Mouse (Mus musculus) hindlimb bud, embryonic 11.5 days (tissue): ENCODE results near the gene Triobp.
A peak's percentile ranks its signal among the peaks of the same experiment; 100 is the strongest.
"Not testable (repeated sequence)": the region's sequence is repeated elsewhere in the genome, so short reads cannot be mapped to it uniquely, and the experiment has no call there.

Experiments
- DNase-seq: peaks from one replicate; pipeline ENCODE4 v3.0.0-alpha.2; 2012; ENCODE audit warnings: low read depth, low spot score; ENCODE audit errors: extremely low spot score

Gene Triobp

DNA sequence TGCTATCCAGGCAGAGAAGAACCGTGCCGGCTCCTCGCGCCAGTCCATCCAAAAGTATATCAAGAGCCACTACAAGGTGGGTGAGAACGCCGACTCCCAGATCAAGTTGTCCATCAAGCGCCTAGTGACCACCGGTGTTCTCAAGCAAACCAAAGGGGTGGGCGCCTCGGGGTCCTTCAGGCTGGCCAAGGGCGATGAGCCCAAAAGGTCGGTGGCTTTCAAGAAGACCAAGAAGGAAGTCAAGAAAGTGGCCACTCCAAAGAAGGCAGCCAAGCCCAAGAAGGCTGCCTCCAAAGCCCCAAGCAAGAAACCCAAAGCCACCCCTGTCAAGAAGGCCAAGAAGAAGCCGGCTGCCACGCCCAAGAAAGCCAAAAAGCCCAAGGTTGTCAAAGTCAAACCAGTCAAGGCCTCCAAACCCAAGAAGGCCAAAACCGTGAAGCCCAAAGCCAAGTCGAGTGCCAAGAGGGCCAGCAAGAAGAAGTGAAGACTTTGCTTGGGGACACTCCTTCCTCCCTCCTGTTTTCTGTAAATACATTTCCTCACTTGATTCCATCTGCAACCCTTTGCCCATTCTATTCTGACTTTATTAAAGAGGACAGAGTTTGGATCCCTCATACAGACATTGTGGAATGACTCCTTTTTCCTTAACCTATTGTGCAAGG lies 81.4 kb downstream of the Triobp start:
- no peak for DNase-seq

DNA sequence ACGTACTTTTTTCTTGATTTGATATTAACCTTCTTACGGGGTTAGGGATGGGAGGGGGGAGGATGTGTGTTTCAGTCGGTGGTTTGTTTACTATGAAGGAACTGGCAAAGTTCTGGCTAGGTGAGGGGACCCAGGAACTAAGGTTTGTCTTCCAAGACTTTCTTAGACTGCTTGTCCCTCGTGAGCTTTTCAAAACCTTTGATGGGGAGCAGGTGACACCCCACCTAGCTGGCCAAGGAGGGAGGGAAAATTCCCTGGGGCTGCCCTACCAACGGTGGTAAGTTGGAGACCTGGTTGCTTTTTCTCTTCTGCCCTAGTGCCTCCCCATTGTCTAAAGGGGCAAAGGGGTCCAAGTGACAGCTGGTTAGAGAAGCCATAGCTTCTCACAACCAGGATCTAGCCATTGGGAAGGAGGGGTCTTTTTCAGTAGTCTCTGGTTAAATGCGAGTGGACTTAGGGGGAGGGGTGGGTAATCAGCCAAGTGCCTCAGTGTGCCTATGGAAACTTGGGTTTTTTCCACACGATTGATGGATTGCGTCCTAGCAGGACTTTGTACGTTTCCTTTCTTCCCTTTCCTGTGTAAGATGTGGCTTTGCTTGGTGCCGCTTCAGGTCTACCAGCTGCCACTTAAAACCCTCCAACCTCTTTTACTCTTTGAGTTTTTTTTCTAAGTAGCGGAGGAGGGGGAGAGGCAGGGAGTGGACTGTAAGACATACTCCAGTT lies 82.2 kb downstream of the Triobp start:
- no peak for DNase-seq

DNA sequence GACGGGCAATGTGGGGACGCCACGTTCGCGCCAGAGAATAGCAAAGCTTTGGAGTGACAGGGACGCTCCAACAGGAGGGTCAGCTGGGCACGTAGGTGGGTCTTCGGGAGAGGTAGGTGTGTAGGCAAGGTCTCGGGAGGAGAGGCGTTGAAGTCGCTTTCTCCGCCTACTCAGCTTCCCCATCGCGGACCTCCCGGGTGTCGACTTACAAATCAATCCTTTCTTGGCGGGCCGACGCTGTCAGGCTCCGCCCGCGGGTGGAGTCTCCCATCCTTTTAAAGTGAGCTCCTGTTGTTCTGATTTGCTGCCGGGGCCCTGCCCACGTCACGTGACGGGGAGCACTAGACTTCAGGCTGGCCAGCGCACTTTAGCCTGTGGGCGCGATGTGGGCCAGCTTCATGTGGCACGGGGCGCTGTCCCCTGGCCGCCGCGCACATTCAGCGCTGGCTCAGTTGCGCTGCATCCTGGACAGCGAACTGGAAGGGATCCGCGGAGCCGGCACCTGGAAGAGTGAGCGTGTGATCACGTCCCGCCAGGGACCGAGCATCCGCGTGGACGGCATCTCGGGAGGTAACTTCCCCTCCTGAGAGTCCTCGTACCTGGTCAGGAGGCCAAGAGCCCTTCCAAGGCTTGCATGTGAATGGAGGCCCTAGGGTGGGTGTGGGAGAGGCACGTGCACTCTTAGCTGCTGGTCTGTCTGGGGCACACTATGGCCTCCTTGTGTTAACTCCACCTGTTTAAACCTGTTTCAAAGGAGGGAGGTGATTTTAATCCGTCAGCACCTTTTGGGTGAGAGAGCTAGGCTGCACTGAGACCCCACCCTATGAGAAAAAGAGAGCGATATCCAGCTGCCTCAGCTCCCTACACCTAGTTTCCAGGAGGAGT lies 83.3 kb downstream of the Triobp start:
- peak; percentile 77 for DNase-seq

DNA sequence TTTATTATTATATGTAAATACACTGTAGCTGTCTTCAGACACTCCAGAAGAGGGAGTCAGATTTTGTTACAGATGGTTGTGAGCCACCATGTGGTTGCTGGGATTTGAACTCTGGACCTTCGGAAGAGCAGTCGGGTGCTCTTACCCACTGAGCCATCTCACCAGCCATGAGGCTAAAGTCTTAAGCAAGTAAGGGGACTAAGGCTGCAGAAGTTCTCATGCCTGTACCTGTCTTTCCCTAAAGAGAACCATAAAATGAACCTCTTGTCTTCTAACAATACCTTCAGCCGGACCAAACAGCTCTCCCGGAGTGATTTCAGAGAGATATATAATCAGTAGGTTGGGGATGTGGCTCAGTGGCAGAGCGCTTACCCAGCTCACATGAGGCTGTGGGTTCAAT lies 84.4 kb downstream of the Triobp start:
- not testable (repeated sequence) for DNase-seq

DNA sequence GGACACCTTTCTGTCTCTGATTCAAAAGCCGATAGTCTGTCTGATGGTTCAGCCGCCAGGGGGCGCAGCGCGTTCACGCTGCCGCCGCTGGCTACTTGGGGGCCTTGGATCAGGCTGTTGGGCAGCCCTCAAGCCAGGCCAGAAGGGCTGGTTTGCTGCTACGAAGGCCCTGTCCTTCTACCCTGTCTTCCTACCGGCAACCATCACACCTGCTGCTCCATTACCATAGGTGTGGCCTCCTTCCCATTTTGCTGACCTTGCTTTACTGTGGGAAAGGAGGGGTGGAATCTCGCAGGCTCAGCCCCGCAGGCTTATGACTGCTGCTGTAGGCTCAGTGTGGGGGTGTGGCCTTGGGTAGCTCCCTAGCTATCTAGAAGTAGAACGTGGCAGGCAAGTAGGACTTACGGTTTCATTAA lies 90.4 kb downstream of the Triobp start:
- no peak for DNase-seq

DNA sequence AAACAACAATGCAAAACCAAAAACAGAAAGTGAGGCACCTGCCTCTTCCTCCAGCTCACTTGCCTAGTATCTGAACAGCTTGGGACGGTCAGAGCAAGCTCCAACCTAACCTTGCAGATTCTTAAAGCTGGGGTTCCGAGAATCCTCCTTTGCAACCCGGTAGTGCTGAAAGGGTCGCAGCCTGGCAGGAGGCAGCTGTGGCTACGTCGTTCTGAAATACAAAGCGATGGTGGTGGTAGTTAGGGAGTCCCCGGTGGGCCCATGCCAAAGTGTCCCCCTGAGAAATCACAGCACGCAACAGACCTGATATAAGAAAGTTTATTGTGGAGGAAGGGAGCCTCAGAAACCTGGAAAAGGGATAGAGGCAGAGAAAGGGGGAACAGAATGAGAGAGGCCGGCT lies 90.8 kb downstream of the Triobp start:
- no peak for DNase-seq

DNA sequence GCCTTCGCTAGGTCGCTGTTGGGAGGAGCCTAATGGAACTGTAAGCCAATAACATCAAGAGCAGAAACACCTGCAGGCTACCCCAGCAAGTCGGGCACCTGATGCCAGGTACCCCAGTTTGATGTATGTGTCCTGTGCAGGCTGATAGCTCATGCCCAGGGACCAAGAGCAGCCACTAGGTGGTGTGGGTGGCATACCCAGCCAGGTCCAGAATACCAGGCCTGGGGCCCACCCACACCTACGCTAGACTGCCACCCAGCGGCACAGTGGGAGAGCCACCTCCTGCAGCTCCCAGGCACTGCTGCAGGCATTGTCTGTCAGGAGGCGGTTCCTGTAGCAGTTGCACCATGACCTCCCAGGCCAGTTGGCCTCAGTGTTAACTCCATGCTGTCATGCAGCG lies 91.3 kb downstream of the Triobp start:
- no peak for DNase-seq

DNA sequence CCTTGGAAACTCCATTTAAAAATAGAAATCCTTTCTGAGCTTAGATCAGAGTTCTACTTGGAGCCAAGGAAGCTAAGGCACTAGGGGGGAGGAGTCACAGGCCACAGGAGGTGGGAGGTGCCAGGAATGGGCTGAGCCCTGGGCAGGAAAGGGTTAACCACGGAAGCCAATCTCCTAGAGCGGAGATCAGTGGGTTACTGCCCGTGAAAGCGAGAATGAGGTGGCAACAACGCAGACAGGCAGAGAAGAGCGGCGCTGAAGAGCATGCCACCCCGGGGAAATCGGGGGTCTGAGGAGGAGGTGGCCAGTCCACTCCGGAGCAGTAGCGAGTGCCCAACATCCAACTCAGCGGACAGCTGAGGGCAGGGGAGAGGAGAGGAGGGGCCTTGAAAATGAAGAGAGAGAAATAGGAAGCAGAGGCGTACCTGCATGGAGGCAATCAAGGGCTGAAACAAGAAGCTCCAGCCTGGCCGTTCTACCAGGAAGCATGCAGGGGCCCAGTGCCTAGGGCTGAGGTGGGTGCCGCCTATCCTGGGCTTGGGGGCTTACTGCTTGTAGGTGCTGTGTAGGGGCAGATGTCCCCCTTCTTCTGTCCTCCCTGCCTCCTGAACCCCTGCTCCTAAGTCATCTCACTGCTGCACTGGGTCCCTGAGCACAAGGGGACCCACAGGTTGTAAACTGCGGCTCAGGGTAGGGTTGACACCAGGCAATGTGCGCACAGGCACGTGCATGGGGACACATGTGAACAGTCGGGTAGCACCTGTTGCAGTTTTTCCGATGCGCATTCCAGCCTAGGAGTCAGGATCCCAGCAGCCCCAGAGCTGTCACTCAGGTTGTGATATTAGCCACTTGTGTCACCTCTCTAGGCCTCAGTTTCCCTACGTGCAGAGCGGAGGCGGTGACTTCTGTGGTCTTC lies 93.2 kb downstream of the Triobp start:
- DNase-seq = no peak

DNA sequence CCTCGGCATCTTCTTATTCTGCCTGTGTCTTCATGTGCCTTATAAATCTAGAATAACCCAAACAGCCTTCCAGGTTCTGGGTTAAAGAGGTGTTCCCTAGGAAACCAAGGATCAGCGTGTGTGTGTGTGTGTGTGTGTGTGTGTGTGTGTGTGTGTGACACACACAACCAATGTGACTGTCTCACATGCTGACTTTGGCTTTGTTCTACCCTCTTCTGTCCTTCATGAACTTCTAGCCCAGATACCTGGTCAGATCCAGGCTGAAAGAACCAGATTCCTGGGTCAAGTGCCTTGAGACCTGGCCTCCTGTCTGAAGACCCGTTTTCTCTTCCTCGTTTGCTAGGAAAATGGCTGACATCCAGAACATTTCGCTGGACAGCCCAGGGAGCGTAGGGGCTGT lies 94.1 kb downstream of the Triobp start, which contains the start of gene Galr3:
Gene Galr3 (plus strand): TSS at position 301 of the 400 bp plus-strand sequence.
- DNase-seq = no peak

DNA sequence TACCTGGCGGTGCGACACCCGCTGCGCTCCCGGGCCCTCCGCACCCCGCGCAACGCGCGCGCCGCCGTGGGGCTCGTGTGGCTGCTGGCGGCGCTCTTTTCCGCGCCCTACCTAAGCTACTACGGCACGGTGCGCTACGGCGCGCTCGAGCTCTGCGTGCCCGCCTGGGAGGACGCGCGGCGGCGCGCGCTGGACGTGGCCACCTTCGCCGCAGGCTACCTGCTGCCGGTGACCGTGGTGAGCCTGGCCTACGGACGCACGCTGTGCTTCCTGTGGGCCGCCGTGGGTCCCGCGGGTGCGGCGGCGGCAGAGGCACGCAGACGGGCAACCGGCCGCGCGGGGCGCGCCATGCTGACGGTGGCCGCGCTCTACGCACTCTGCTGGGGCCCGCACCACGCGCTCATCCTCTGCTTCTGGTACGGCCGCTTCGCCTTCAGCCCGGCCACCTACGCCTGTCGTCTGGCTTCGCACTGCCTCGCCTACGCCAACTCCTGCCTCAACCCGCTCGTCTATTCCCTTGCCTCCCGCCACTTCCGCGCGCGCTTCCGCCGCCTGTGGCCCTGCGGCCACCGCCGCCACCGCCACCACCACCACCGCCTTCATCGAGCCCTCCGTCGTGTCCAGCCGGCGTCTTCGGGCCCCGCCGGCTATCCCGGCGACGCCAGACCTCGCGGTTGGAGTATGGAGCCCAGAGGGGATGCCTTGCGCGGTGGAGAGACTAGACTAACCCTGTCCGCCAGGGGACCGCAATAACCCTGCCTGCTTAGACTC lies 95.4 kb downstream of the Triobp start:
- no peak for DNase-seq

DNA sequence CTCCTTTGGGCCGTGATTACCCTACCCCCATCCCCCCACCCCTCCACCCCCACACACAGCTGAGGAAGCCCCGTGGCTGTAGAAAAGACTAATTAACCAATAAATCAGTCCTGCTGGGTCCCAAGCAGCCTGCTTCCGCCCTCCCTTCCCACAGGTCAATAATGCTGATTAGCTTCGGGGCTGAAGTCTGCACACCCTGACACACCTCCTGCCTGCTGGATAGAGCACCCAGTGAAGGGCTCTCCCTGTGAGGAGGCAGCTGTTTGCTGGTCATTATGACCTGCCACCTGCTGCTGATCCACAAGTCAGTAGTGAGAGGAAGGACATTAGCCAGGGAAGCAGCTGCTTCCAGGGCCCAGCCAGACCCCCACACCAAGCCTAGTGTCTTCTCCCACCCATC lies 97.3 kb downstream of the Triobp start:
- no peak for DNase-seq

DNA sequence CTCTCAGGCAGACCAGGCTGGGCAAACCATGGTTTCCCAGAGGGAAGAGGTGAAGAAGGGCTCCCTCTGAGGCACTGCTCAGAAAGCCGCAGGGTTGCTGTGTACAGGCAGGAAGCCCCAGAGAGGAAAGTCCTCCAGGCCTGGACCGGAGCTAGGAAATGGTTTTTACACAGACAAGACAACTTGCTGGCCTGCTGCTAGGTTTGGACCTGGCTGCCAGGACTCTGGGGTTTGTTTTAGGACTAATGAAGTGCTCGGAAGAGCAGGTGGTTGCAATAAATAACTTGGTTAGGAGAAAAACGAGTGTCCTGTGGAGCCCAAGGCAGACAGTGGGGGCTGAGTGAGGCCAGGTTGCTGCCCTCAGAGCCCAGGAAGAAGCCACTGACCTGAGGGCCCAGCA lies 100.7 kb downstream of the Triobp start:
- no peak for DNase-seq

DNA sequence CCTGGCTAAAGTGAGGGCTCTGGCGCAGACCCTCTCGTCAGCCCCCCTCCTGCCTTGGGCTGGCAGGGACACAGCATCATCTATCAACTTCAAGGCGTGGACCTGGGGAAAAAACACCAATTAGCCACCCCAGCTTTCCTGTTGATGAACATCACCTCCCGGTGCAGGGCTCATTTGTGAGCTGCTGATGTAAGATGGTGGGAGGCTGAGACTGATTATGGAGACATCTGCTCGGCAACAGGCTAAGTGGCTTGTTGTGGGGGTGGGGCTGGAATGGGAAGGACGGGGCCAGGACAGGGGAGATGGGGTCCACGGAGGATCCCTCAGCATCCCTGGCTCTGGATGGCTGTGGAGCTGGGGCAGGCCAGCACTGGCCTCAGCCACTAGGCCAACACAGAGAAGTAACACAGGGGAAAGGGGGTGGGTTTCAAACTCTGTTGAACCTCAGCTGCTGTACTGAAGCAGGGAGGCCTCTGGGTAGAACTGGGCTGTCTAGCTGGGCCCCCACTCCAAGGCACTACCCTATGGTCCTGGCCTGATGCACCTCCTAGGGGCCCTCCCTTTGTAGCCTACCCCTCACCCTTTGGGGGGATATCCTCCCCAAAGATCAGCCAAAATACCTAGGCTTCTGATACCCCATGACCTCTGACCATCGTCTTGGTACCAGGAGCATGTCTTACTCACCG lies 102.8 kb downstream of the Triobp start:
- DNase-seq = no peak

DNA sequence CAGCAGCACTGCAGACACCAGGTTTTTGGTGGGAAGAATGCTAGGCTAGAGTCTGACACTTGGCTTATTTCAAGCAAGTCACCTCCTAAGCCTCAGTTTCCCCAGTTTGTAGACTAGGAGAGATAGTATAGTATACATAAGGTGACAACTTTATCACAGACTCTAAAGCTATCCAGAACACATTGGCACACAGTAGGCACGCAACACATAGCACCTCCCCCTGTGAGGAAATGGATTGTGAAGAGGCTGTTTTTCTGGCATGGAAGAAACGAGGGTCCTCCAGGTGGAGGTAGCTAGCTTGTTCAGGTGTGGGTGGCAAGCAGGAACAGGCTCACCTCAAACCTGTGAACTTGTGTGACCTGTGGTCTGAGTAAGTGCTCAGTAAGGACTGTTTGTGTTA lies 103.4 kb downstream of the Triobp start:
- no peak for DNase-seq

DNA sequence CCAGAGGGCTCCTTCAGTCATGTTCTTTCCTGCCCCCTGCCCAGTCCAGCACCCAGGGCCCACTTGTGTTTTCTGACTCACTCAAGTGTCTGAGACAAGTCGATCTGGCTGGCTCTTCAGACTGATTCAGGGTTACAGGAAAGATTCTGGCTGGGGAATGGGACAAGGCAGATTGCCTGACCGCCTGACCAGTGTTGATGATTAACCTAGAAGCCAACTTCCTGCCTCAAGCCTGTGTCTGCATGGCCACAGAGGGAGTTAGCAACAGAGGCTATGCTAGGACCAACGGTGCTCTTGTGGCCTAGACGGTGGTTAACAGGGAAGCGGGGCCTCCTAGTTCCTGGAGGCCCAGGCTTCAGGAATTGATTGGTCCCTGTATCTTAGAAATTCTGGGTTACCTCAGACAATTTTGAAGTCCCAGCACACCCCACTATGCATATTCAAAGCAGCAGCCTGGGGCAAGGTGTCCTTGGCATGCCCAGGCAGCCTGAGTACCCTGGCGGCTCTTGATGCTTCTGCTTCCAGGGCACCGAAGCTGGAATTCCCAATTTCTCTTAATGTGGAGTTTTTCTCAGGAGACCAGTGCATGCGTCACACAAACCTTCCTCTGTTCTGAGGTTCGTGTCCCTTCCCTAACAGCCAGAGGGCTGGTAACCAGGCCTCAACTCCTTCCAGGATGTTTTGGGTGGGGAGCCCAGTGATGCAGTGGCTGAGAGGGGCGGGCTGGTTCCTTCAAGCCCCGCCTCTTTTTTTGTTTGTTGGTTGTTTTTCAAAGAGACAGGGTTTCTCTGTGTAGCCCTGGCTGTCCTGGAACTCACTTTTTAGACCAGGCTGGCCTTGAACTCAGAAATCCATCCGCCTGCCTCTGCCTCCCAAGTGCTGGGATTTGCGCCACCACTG lies 104.2 kb downstream of the Triobp start:
- DNase-seq = no peak

DNA sequence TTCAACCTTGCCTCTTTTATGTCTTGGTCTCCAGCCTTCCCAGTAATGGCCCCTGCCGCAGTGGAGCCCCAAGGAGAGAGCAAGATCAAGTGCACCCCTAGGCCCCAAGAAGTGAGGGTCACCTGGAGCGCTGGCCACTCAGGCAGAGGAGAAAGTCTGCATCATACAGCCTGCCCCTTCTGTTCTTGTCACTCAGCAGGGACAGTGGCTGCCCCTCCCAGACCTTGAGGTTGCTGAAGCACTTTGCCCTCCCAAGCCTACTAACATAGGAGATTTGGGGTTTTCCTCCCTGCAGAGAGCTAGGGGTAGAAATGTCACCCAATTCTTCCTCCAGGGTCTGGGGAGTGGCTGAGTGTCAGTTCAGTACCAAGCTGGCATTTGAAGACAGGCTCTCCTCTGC lies 104.8 kb downstream of the Triobp start:
- DNase-seq = no peak
